Mouse (Mus musculus) neutrophil, adult 59 days (primary cell): ENCODE measurements around the gene Mptx2. TPM values are rescaled to one million over a fixed set of nuclear protein-coding genes. Genes with fewer than 3 reads are reported as not detected.

Experiments
- total RNA-seq, 2 experiments: library from RNA; stranded (reverse); gene quantifications; 1 replicate in 1 of 2; 2 replicates in 1 of 2; pipeline ENCODE4 v1.2.4; 2023

Gene Mptx2
- total RNA-seq, result not detected

GRCm38 (mm10) chr1:173277677-173278076 is at the start of gene Mptx2:
Gene Mptx2 (minus strand): TSS chr1:173277777.

DNA sequence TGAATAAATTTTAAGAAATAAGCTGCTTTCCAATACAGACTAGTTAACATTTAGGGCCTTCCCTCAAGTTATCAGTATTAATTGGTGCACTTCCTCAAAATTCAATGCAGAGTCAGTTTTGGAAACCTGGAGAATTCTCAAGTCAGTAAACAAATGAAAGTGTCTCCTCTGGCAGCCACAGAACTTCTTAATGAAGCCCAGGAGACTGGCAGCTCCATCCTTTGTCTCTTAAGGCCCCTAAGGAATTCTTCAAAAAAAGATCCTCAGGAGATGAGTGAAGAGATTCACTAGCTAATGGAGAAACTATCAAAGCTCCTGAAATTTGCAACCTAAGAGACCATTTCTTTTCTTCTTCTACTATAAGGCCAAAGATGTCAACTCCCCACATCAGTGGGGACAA is 11.9 kb downstream of the Mptx2 start, which contains the start of gene Olfr418:
TSS of gene Olfr418 (plus strand) at position 301 of the 400 bp plus-strand sequence.

DNA sequence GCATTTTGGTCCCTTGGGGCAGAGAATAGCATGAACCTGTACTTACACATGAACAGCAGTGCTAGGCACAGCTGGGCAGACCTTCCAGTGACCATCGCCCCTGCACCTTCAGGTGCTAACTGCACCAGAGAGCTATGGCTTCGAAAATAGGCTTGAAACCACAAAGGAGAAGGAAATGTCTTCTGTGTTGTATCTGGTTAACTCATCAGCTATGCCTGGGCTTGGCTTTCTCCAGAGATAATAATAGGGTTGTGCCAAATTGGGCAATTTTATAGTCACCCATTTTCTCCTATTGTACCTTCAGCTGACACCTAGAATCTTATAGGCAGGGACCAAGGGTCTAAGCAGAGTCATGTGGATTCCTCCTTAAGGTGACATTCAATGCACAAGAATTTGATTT is 50.5 kb downstream of the Mptx2 start, which contains the start of gene Fcer1a:
TSS of gene Fcer1a (minus strand) at position 134 of the 400 bp plus-strand sequence.

Other genes starting within 250 kb of the Mptx2 start
- gene Olfr1408, start 140.4 kb downstream of the Mptx2 start, total RNA-seq, result not detected
- not detected for gene Olfr1406, start 87.1 kb downstream of the Mptx2 start, total RNA-seq
- not detected for gene Olfr218, start 80.0 kb downstream of the Mptx2 start, total RNA-seq
- not detected for gene Olfr1404, start 65.4 kb downstream of the Mptx2 start, total RNA-seq
- gene Fcer1a, start 50.6 kb downstream of the Mptx2 start, total RNA-seq, result 1 to 10 TPM; 3.0 to 6.4 TPM
- gene Olfr418, start 11.8 kb downstream of the Mptx2 start, total RNA-seq, result not detected
- under 1 TPM; 0.35 to 0.82 TPM for gene Ackr1, start 56.0 kb upstream of the Mptx2 start, total RNA-seq
- gene Aim2, start 73.1 kb upstream of the Mptx2 start, total RNA-seq, result 10 to 100 TPM; 38.9 to 53.5 TPM
- under 1 TPM; 0.36 to 0.97 TPM for gene Cadm3, start 89.9 kb upstream of the Mptx2 start, total RNA-seq
- gene Ifi206, start 213.3 kb upstream of the Mptx2 start, total RNA-seq, result 1 to 10 TPM; 1.2 to 1.6 TPM